20 mouse cellular contexts compared by ENCODE assay signal in genomic region chr3:33913470-33913869, GRCm38 (mm10).
A peak's percentile ranks its signal among the peaks of the same experiment; 100 is the strongest.
DNase-seq lines count a peak whose midpoint lies in the region; ATAC-seq and TF ChIP-seq lines count a peak whose summit lies in the region.
"Had no signal": no experiment of that assay in that cellular context is flagged by ENCODE, and none has a peak within 500 bp of the region (broad histone marks: within the 10 kb centered on the region; RNA-seq: fewer than 3 reads in every experiment).

No protein-coding gene starts in this region.

- no peak overlapping the region for H3K9ac ChIP-seq in lung, embryonic 14.5 days
- no peak overlapping the region for H3K9ac ChIP-seq in stomach, embryonic 14.5 days (replicated peaks; ENCODE audit: low read depth, low read length)
- H3K9ac ChIP-seq in intestine, postnatal 0 days (ENCODE audit: low read depth, low read length) = no peak overlapping the region
- H3K9ac ChIP-seq: embryonic facial prominence, embryonic 13.5 days; forebrain, embryonic 12.5 days; heart, embryonic 13.5 days; hindbrain, embryonic 12.5 days had no signal

- intact Hi-C loops in heart, postnatal 25 days (cut with DNase I) = no loop called here

- peak overlapping the region; percentile 73 for H3K27ac ChIP-seq in lung, embryonic 14.5 days (ENCODE audit: low read depth)
- H3K27ac ChIP-seq in stomach, embryonic 14.5 days (ENCODE audit: low read length) = peak overlapping the region; percentile 33; the same call in 1 of the 2 replicates
- no peak overlapping the region for H3K27ac ChIP-seq in intestine, postnatal 0 days (ENCODE audit: low read depth, low read length)
- H3K27ac ChIP-seq: embryonic facial prominence, embryonic 13.5 days; forebrain, embryonic 12.5 days; heart, embryonic 13.5 days; hindbrain, embryonic 12.5 days had no signal

- H3K4me1 ChIP-seq in lung, embryonic 14.5 days (ENCODE audit: insufficient read depth) = no peaks in the 10 kb centered on the region
- no peaks in the 10 kb centered on the region for H3K4me1 ChIP-seq in stomach, embryonic 14.5 days (ENCODE audit: control insufficient read depth, insufficient read depth, low read length)
- no peaks in the 10 kb centered on the region for H3K4me1 ChIP-seq in intestine, postnatal 0 days (replicated peaks; ENCODE audit: control insufficient read depth, insufficient read depth, low read length)
- H3K4me1 ChIP-seq: forebrain, embryonic 12.5 days; heart, embryonic 13.5 days; hindbrain, embryonic 12.5 days had no signal

- DNase-seq in lung, embryonic 14.5 days = peak; percentile 30
- DNase-seq in lung, postnatal 14 days = no peak
- DNase-seq in lung, postnatal 10 days = peak; percentile 18
- no peak for DNase-seq in frontal cortex, postnatal 25 days (ENCODE audit: low spot score in 2 of 2)
- no peak for DNase-seq in heart, postnatal 25 days (ENCODE audit: low spot score)
- DNase-seq: adrenal gland, adult 2 months; adrenal gland, postnatal 25 days; cerebellum, adult 18-20 months; cerebellum, adult 9-11 months; cerebellum, postnatal 36 days; gastrocnemius, postnatal 14 days; heart, postnatal 4 days had no signal

- peak; percentile 69; the same call in 1 of the 2 replicates for ATAC-seq in lung, embryonic 14.5 days (ENCODE audit: insufficient read depth)
- ATAC-seq in stomach, embryonic 14.5 days (ENCODE audit: insufficient number of reproducible peaks, insufficient read depth, low FRiP score, low read depth) = peak; percentile 63; the same call in 1 of the 2 replicates
- no peak for ATAC-seq in intestine, postnatal 0 days
- ATAC-seq: forebrain, embryonic 16.5 days; hindbrain, embryonic 16.5 days had no signal

- no peak overlapping the region for H3K4me2 ChIP-seq in lung, embryonic 14.5 days
- H3K4me2 ChIP-seq in stomach, embryonic 14.5 days (replicated peaks; ENCODE audit: low read depth, low read length) = no peak overlapping the region
- no peak overlapping the region for H3K4me2 ChIP-seq in intestine, postnatal 0 days (replicated peaks; ENCODE audit: low read depth)
- H3K4me2 ChIP-seq: embryonic facial prominence, embryonic 13.5 days; forebrain, embryonic 12.5 days; heart, embryonic 13.5 days; hindbrain, embryonic 12.5 days had no signal

- TF ChIP-seq CTCF in lung, embryonic 14.5 days (IDR thresholded peaks at IDR 0.05; ENCODE audit: low read depth) = no peak
- TF ChIP-seq CTCF in intestine, postnatal 0 days (IDR thresholded peaks at IDR 0.05; ENCODE audit: low read depth) = no peak

- no peak overlapping the region for H3K4me3 ChIP-seq in lung, embryonic 14.5 days (ENCODE audit: low read depth, low read length)
- no peak overlapping the region for H3K4me3 ChIP-seq in stomach, embryonic 14.5 days (ENCODE audit: low read depth, low read length)
- no peak overlapping the region for H3K4me3 ChIP-seq in intestine, postnatal 0 days (ENCODE audit: low read depth, low read length)
- H3K4me3 ChIP-seq: embryonic facial prominence, embryonic 13.5 days; forebrain, embryonic 12.5 days; heart, embryonic 13.5 days; hindbrain, embryonic 12.5 days had no signal

- no peaks in the 10 kb centered on the region for H3K36me3 ChIP-seq in lung, embryonic 14.5 days (ENCODE audit: insufficient read depth)
- H3K36me3 ChIP-seq in stomach, embryonic 14.5 days (ENCODE audit: control insufficient read depth, insufficient read depth, low read length) = no peaks in the 10 kb centered on the region
- H3K36me3 ChIP-seq in intestine, postnatal 0 days (ENCODE audit: control insufficient read depth, insufficient read depth) = no peaks in the 10 kb centered on the region
- H3K36me3 ChIP-seq: embryonic facial prominence, embryonic 13.5 days; forebrain, embryonic 12.5 days; heart, embryonic 13.5 days; hindbrain, embryonic 12.5 days had no signal

- no peaks in the 10 kb centered on the region for H3K9me3 ChIP-seq in lung, embryonic 14.5 days (ENCODE audit: low read depth, low read length)
- peaks cover 3% of the 10 kb centered on the region; the same call in 1 of the 2 replicates for H3K9me3 ChIP-seq in stomach, embryonic 14.5 days (ENCODE audit: control insufficient read depth, low read depth, low read length)
- no peaks in the 10 kb centered on the region for H3K9me3 ChIP-seq in intestine, postnatal 0 days (ENCODE audit: control insufficient read depth)
- H3K9me3 ChIP-seq: forebrain, embryonic 12.5 days; heart, embryonic 13.5 days; hindbrain, embryonic 12.5 days had no signal

- 59% methylated on average over 5 of the region's 5 CpGs for WGBS in lung, embryonic 14.5 days
- 67% methylated on average over 5 of the region's 5 CpGs for WGBS in stomach, embryonic 14.5 days
- WGBS in intestine, postnatal 0 days = 47% methylated on average over 5 of the region's 5 CpGs

- H3K27me3 ChIP-seq in lung, embryonic 14.5 days (ENCODE audit: insufficient read depth, low read length) = no peaks in the 10 kb centered on the region
- no peaks in the 10 kb centered on the region for H3K27me3 ChIP-seq in stomach, embryonic 14.5 days (ENCODE audit: control insufficient read depth, insufficient read depth, low read length)
- no peaks in the 10 kb centered on the region for H3K27me3 ChIP-seq in intestine, postnatal 0 days (replicated peaks; ENCODE audit: control insufficient read depth, insufficient read depth, low read length)
- H3K27me3 ChIP-seq: embryonic facial prominence, embryonic 13.5 days; heart, embryonic 13.5 days had no signal

Comparison
In these comparisons a context has a peak if more than half of its experiments do, and no peak if none do; other contexts are left out.
1. DNase-seq: peak in lung, embryonic 14.5 days (single experiment) and lung, postnatal 10 days (single experiment); none in lung, postnatal 14 days (single experiment), frontal cortex, postnatal 25 days (0 of 2) and heart, postnatal 25 days (single experiment).